Mouse (Mus musculus) heart, embryonic 13.5 days (tissue): ENCODE results near the gene Map4k5. TPM values are rescaled to one million over a fixed set of nuclear protein-coding genes. Genes with fewer than 3 reads are reported as not detected.

ENCODE experiments used
- ATAC-seq: fragments of 200-750 bp; cut with Nextera tagmentation; 2 replicates; pipeline ENCODE4 v1.8.0; 2017; ENCODE audit warnings: moderate TSS enrichment; ENCODE audit not compliant: insufficient number of reproducible peaks, low FRiP score, low TSS enrichment; ENCODE audit errors: extremely low read depth
- H3K27ac ChIP-seq: fragments of 300-500 bp; sonication (generic); replicated peaks from 2 replicates; pipeline ENCODE4 v1.5.1; 2015; ENCODE audit warnings: moderate library complexity, mild to moderate bottlenecking, inconsistent platforms
- H3K27me3 ChIP-seq: fragments of 300-500 bp; sonication (generic); replicated peaks from 2 replicates; pipeline ENCODE4 v1.6.1; 2015; ENCODE audit warnings: mild to moderate bottlenecking, inconsistent platforms
- H3K36me3 ChIP-seq: fragments of 300-500 bp; sonication (generic); 2 replicates; pipeline ENCODE4 v1.6.1; 2015; ENCODE audit warnings: mild to moderate bottlenecking, inconsistent platforms
- H3K4me1 ChIP-seq: fragments of 300-500 bp; sonication (generic); 2 replicates; pipeline ENCODE4 v1.6.1; 2015; ENCODE audit warnings: inconsistent platforms
- H3K4me2 ChIP-seq: fragments of 300-500 bp; sonication (generic); 2 replicates; pipeline ENCODE4 v1.6.1; 2015; ENCODE audit warnings: inconsistent platforms, mild to moderate bottlenecking, moderate library complexity
- H3K4me3 ChIP-seq: fragments of 300-500 bp; sonication (generic); 2 replicates; pipeline ENCODE4 v1.5.1; 2015; ENCODE audit warnings: moderate library complexity, mild to moderate bottlenecking, inconsistent platforms
- H3K9ac ChIP-seq: fragments of 300-500 bp; sonication (generic); 2 replicates; pipeline ENCODE4 v1.6.1; 2015; ENCODE audit warnings: inconsistent platforms, mild to moderate bottlenecking, moderate library complexity
- H3K9me3 ChIP-seq: fragments of 300-500 bp; sonication (generic); 2 replicates; pipeline ENCODE4 v1.6.1; 2016; ENCODE audit warnings: inconsistent platforms
- WGBS: fragments of 180-500 bp; shearing (Covaris S2); methylation state at CpG from one replicate; pipeline ENCODE4 v1.1.7; 2015; ENCODE audit warnings: mixed read lengths; 5-methylcytosine and 5-hydroxymethylcytosine counted together
- microRNA counts: library from miRNA; unstranded; fragments of <30 nt; microRNA quantifications from one replicate; lab custom pipeline; 2016
- microRNA-seq: library from miRNA; unstranded; fragments of <30 nt; microRNA quantifications from one replicate; pipeline ENCODE4, GENCODE M21; 2016
- polyA plus RNA-seq: library from polyadenylated mRNA; unstranded; fragments of >200 nt; fragmentation: Nextera tagmentation; extraction: Ambion mirVana; gene quantifications from 2 replicates; pipeline ENCODE4 v1.2.1, GENCODE M21; 2015

Gene Map4k5
- polyA plus RNA-seq, 1 experiment from 2014 or later: 25.5 TPM

DNA sequence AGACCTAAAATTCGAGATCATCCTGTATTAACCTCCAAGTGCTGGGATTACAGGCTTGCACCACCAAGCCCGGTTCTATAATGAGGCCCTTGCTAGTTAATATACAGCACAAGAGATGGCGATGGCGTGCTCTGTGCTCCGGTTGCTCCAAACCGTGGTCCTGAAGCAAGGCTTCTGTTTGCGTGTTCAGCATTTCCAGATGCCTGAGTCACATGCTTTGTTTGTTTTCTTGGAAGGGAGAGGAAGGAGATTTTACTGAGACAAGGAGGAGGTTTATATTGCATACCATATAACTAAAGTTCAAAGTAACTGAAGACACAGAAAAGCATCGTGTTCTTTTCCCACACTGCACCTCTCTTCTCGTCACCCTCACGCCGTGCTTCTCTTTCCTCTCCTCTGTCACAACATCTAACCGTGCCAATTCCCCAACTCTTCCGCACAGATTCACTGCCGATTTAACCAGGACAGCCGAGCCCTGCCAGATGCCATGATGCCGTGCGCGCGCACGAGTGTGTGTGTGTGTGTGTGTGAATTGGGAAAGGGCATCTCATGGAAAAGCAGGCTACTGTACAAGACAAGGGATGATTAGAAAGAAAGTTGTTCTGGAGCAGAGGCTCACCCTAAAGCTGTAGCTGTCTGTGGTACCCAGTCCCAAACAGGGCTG, 132.1 kb downstream of the Map4k5 start:
- Histone ChIP-seq H3K9ac (no peak overlapping the region), H3K4me1 (peaks cover 46% of the 10 kb centered on the region), H3K27me3 (no peaks in the 10 kb centered on the region), H3K27ac (peak overlapping the region; percentile 58), H3K4me2 (no peak overlapping the region), H3K9me3 (no peaks in the 10 kb centered on the region), H3K36me3 (no peaks in the 10 kb centered on the region), H3K4me3 (no peak overlapping the region)
- ATAC-seq: no peak
- 88% methylated on average over 20 of the region's 20 CpGs for WGBS

- H3K4me2 ChIP-seq: no peak overlapping the region
- peaks cover 47% of the 10 kb centered on the region for H3K4me1 ChIP-seq
- H3K9ac ChIP-seq: no peak overlapping the region
- peak overlapping the region; percentile 16 for H3K27ac ChIP-seq
- no peak for ATAC-seq
- WGBS: 56% methylated on average over 6 of the region's 6 CpGs
- no peaks in the 10 kb centered on the region for H3K36me3 ChIP-seq
- no peaks in the 10 kb centered on the region for H3K9me3 ChIP-seq
- H3K4me3 ChIP-seq: no peak overlapping the region
- H3K27me3 ChIP-seq: no peaks in the 10 kb centered on the region
Observed at GRCm38 (mm10) chr12:69760014-69760413, 133.0 kb downstream of the Map4k5 start.

- no peaks in the 10 kb centered on the region for H3K36me3 ChIP-seq
- H3K27me3 ChIP-seq: no peaks in the 10 kb centered on the region
- WGBS: 14% methylated on average over 7 of the region's 7 CpGs
- peak overlapping the region; percentile 99 for H3K27ac ChIP-seq
- peak overlapping the region; percentile 52 for H3K4me3 ChIP-seq
- ATAC-seq: peak; percentile 33; the same call in 1 of the 2 replicates
- H3K4me1 ChIP-seq: peaks cover 47% of the 10 kb centered on the region
- no peaks in the 10 kb centered on the region for H3K9me3 ChIP-seq
- H3K9ac ChIP-seq: peak overlapping the region; percentile 76; the same call in 1 of the 2 replicates
- H3K4me2 ChIP-seq: peak overlapping the region; percentile 90
Observed at GRCm38 (mm10) chr12:69759267-69759885, 133.6 kb downstream of the Map4k5 start.

GRCm38 (mm10) chr12:69758221-69759185, 134.5 kb downstream of the Map4k5 start:
- H3K27ac ChIP-seq: peak overlapping the region; percentile 99
- no peaks in the 10 kb centered on the region for H3K9me3 ChIP-seq
- peaks cover 47% of the 10 kb centered on the region for H3K4me1 ChIP-seq
- H3K36me3 ChIP-seq: peaks cover 3% of the 10 kb centered on the region; the same call in 1 of the 2 replicates
- 0 out of 2 replicates have a peak, but pooled peaks have one; percentile 8 for ATAC-seq
- H3K4me3 ChIP-seq: peak overlapping the region; percentile 52
- peak overlapping the region; percentile 80 for H3K9ac ChIP-seq
- no peaks in the 10 kb centered on the region for H3K27me3 ChIP-seq
- peak overlapping the region; percentile 90 for H3K4me2 ChIP-seq
- WGBS: under 1% methylated on average over 22 of the region's 22 CpGs

- Histone ChIP-seq H3K27ac (peak overlapping the region; percentile 99), H3K9me3 (no peaks in the 10 kb centered on the region), H3K4me1 (peaks cover 47% of the 10 kb centered on the region), H3K4me3 (peak overlapping the region; percentile 52), H3K9ac (peak overlapping the region; percentile 80), H3K27me3 (no peaks in the 10 kb centered on the region), H3K36me3 (peaks cover 4% of the 10 kb centered on the region; the same call in 1 of the 2 replicates), H3K4me2 (peak overlapping the region; percentile 90)
- ATAC-seq: peak; percentile 92
- WGBS: 1% methylated on average over 22 of the region's 22 CpGs
Observed at GRCm38 (mm10) chr12:69757418-69758141, 135.4 kb downstream of the Map4k5 start.

- H3K4me3 ChIP-seq: no peak overlapping the region
- no peak for ATAC-seq
- no peak overlapping the region for H3K9ac ChIP-seq
- peaks cover 5% of the 10 kb centered on the region; the same call in 1 of the 2 replicates for H3K36me3 ChIP-seq
- WGBS: 66% methylated on average over 5 of the region's 5 CpGs
- no peak overlapping the region; the same call in 1 of the 2 replicates for H3K4me2 ChIP-seq
- peaks cover 58% of the 10 kb centered on the region for H3K4me1 ChIP-seq
- H3K27ac ChIP-seq: no peak overlapping the region
- no peaks in the 10 kb centered on the region for H3K9me3 ChIP-seq
- no peaks in the 10 kb centered on the region for H3K27me3 ChIP-seq
Observed at GRCm38 (mm10) chr12:69756015-69756414, 137.0 kb downstream of the Map4k5 start.

GRCm38 (mm10) chr12:69753936-69754335, 139.1 kb downstream of the Map4k5 start:
- Histone ChIP-seq H3K27me3 (no peaks in the 10 kb centered on the region), H3K4me3 (no peak overlapping the region), H3K4me2 (no peak overlapping the region), H3K9me3 (no peaks in the 10 kb centered on the region), H3K9ac (no peak overlapping the region), H3K27ac (no peak overlapping the region), H3K4me1 (peaks cover 41% of the 10 kb centered on the region), H3K36me3 (peaks cover 23% of the 10 kb centered on the region)
- no peak for ATAC-seq
- WGBS: 80% methylated on average over 5 of the region's 5 CpGs

MicroRNAs encoded within 50 kb of the gene (microRNA counts, 519-probe panel; counts per million panel counts)
- 209 counts per million, percentile 61 among the panel's probes with 10 or more counts for microRNA mmu-miR-681 (lab: Ali Mortazavi, UCI)

Small RNA genes lying within 50 kb of the gene (microRNA-seq; reads per million reads assigned to microRNA genes)
- gene Mir681: not detected

Other genes starting within 250 kb of the Map4k5 start
- gene Sos2, start 211.3 kb downstream of the Map4k5 start, polyA plus RNA-seq: 5.6 and 6.5 TPM in 2 replicates
- 14.0 and 15.3 TPM in 2 replicates for gene L2hgdh, start 168.3 kb downstream of the Map4k5 start, polyA plus RNA-seq
- 30.5 and 31.5 TPM in 2 replicates for gene Atp5s, start 168.2 kb downstream of the Map4k5 start, polyA plus RNA-seq
- gene Cdkl1, start 101.9 kb downstream of the Map4k5 start, polyA plus RNA-seq: 4.6 and 6.8 TPM in 2 replicates
- gene Atl1, start 586 bp downstream of the Map4k5 start, polyA plus RNA-seq: 6.2 and 7.5 TPM in 2 replicates
- 2.8 and 4.4 TPM in 2 replicates for gene Sav1, start 93.8 kb upstream of the Map4k5 start, polyA plus RNA-seq
- 6.0 and 7.1 TPM in 2 replicates for gene Nin, start 220.5 kb upstream of the Map4k5 start, polyA plus RNA-seq